Mouse (Mus musculus) liver, adult 2 months (tissue): ENCODE measurements at regions not wholly inside any gene's neighbourhood (a gene's known extent, or its start where the extent isn't known, plus 50 kb on each side); places are given as distances from the start of the nearest gene placed in this dataset.

Source experiments
- DNase-seq: peaks from one replicate; pipeline ENCODE4 v3.0.0-alpha.2; 2011; ENCODE audit warnings: low read depth, low spot score; ENCODE audit errors: extremely low read depth
- H3K27ac ChIP-seq: fragments of 200-500 bp; replicated peaks from 2 replicates; pipeline ENCODE4 v1.5.1; 2012; ENCODE audit warnings: low read depth, mild to moderate bottlenecking, control low read depth, inconsistent platforms, low read length; ENCODE audit not compliant: insufficient read depth
- H3K27me3 ChIP-seq: fragments of 200-500 bp; 2 replicates; pipeline ENCODE4 v1.6.1; 2012; ENCODE audit warnings: mild to moderate bottlenecking, moderate library complexity, low read length, inconsistent platforms; ENCODE audit not compliant: control insufficient read depth, insufficient read depth
- H3K36me3 ChIP-seq: fragments of 200-500 bp; 2 replicates; pipeline ENCODE4 v1.6.1; 2012; ENCODE audit warnings: low read length, inconsistent platforms; ENCODE audit not compliant: control insufficient read depth, insufficient read depth
- H3K4me1 ChIP-seq: fragments of 200-500 bp; 2 replicates; pipeline ENCODE4 v1.6.1; 2011; ENCODE audit warnings: low read length; ENCODE audit not compliant: control insufficient read depth, insufficient read depth
- H3K4me3 ChIP-seq: fragments of 200-500 bp; 2 replicates; pipeline ENCODE4 v1.5.1; 2011; ENCODE audit warnings: low read depth, mild to moderate bottlenecking, control low read depth, low read length, moderate library complexity; ENCODE audit not compliant: insufficient read depth
- H3K79me2 ChIP-seq: fragments of 200-500 bp; 2 replicates; pipeline ENCODE4 v1.6.1; 2012; ENCODE audit warnings: inconsistent platforms, mild to moderate bottlenecking, low read length, moderate library complexity; ENCODE audit not compliant: control insufficient read depth, insufficient read depth
- H3K9ac ChIP-seq: fragments of 200-500 bp; 2 replicates; pipeline ENCODE4 v1.6.1; 2012; ENCODE audit warnings: low read depth, mild to moderate bottlenecking, control low read depth, inconsistent platforms, low read length
- CTCF ChIP-seq: fragments of 200-500 bp; IDR thresholded peaks from 2 replicates; pipeline ENCODE4 v1.5.1; 2011; ENCODE audit warnings: low read depth, low read length, control low read depth
- POLR2A ChIP-seq: fragments of 200-500 bp; IDR thresholded peaks from 2 replicates; pipeline ENCODE4 v1.6.1; 2011; ENCODE audit warnings: low read length, control low read depth; ENCODE audit not compliant: insufficient read depth; ENCODE audit errors: extremely low read depth
- WGBS: fragments of 180-500 bp; shearing (Covaris S2); methylation state at CpG from one replicate; pipeline ENCODE4 v1.1.7; 2018; 5-methylcytosine and 5-hydroxymethylcytosine counted together

DNA sequence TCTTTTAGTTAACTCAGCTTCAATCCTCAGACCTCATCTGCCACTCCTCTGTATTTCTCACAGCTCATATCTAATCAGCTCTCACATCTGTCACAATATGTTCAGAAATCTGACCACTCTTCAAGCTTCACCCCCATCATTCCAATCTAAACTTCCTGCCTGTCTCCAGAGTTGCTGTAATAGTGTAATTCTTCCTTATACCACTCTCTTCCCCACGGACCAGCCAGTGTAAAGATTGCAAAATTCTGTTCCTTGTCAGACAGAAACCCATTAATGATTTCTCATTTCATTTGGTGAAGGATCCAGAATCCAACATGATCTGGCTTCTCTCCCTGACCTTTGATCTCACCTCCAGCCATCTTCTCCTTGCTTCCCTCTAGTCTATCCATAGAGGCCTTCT is 250.2 kb upstream of the Slc30a5 start:
- H3K27ac ChIP-seq: no peak overlapping the region
- TF ChIP-seq CTCF (no peak), POLR2A (no peak)
- WGBS: 58% methylated on average over 1 of the region's 1 CpGs
- no peaks in the 10 kb centered on the region for H3K4me1 ChIP-seq
- DNase-seq: no peak
- no peak overlapping the region for H3K9ac ChIP-seq
- H3K36me3 ChIP-seq: no peaks in the 10 kb centered on the region
- H3K79me2 ChIP-seq: no peaks in the 10 kb centered on the region
- H3K27me3 ChIP-seq: no peaks in the 10 kb centered on the region
- no peak overlapping the region for H3K4me3 ChIP-seq

DNA sequence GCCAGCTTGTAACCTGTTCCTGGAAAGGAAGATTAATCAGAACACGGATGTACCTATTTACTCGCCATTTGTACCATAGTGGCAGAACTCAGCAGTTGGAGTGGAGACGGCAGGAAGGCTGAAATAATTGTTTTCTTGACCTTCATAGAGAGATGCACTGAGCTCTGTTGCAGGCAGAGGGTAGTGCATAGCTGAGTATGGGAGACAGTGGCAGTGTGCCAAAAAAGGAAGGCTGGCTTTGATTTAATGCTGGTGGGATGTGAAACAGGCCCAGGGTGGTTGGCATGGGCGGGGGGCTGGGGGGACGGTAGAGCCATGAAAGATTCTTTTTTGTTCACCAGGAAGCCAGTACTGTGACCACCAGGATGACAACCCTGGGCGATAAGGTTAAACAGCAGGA is 235.3 kb upstream of the Slc30a5 start:
- H3K36me3 ChIP-seq: no peaks in the 10 kb centered on the region
- no peaks in the 10 kb centered on the region for H3K4me1 ChIP-seq
- no peaks in the 10 kb centered on the region for H3K27me3 ChIP-seq
- no peak overlapping the region for H3K9ac ChIP-seq
- H3K79me2 ChIP-seq: no peaks in the 10 kb centered on the region
- no peak for DNase-seq
- 90% methylated on average over 6 of the region's 6 CpGs for WGBS
- H3K4me3 ChIP-seq: no peak overlapping the region
- no peak overlapping the region for H3K27ac ChIP-seq
- TF ChIP-seq POLR2A (no peak), CTCF (no peak)

GRCm38 (mm10) chr13:101062582-101062981 is 229.4 kb upstream of the Slc30a5 start:
- no peak for TF ChIP-seq POLR2A
- TF ChIP-seq CTCF: no peak
- H3K4me1 ChIP-seq: no peaks in the 10 kb centered on the region
- no peaks in the 10 kb centered on the region for H3K27me3 ChIP-seq
- DNase-seq: no peak
- H3K27ac ChIP-seq: no peak overlapping the region
- WGBS: 67% methylated on average over 8 of the region's 8 CpGs
- H3K9ac ChIP-seq: no peak overlapping the region
- H3K79me2 ChIP-seq: no peaks in the 10 kb centered on the region
- H3K4me3 ChIP-seq: no peak overlapping the region
- no peaks in the 10 kb centered on the region for H3K36me3 ChIP-seq

- Histone ChIP-seq H3K4me3 (no peak overlapping the region), H3K27me3 (no peaks in the 10 kb centered on the region), H3K36me3 (no peaks in the 10 kb centered on the region), H3K79me2 (no peaks in the 10 kb centered on the region), H3K4me1 (no peaks in the 10 kb centered on the region), H3K9ac (no peak overlapping the region), H3K27ac (no peak overlapping the region)
- WGBS: 84% methylated on average over 15 of the region's 15 CpGs
- TF ChIP-seq CTCF (no peak), POLR2A (no peak)
- DNase-seq: no peak
Measured at GRCm38 (mm10) chr13:101061233-101062144, 228.3 kb upstream of the Slc30a5 start.

DNA sequence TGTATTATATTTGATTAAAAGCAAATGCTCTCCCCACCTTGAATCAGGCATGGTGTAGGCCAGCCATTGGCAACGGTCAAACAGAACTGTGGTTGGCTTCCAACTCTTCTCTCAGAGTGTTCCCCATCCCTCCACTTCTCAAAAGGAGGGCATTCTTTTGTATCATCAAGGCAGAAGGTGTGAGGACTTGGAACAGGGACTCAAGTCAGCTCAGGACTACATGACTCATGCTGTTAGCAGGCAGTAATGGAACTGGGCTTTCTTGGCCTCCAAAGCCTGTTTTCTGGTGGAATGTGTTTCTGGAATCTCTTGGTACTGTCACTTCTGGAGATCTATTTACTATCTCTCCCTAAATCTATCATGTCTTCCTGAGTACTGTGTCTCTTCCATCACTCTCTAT is 216.3 kb upstream of the Slc30a5 start:
- Histone ChIP-seq H3K27me3 (no peaks in the 10 kb centered on the region), H3K27ac (no peak overlapping the region), H3K9ac (no peak overlapping the region), H3K79me2 (no peaks in the 10 kb centered on the region), H3K4me3 (no peak overlapping the region), H3K36me3 (no peaks in the 10 kb centered on the region), H3K4me1 (0 out of 2 replicates have a peak, but pooled peaks cover 3% of the 10 kb centered on the region)
- TF ChIP-seq CTCF: no peak
- no peak for TF ChIP-seq POLR2A
- DNase-seq: no peak
- WGBS: 78% methylated on average over 1 of the region's 1 CpGs

- Histone ChIP-seq H3K36me3 (no peaks in the 10 kb centered on the region), H3K9ac (no peak overlapping the region), H3K27ac (no peak overlapping the region), H3K27me3 (no peaks in the 10 kb centered on the region), H3K79me2 (no peaks in the 10 kb centered on the region), H3K4me1 (no peaks in the 10 kb centered on the region), H3K4me3 (no peak overlapping the region)
- 73% methylated on average over 1 of the region's 1 CpGs for WGBS
- no peak for TF ChIP-seq POLR2A
- no peak for TF ChIP-seq CTCF
- no peak for DNase-seq
Measured at GRCm38 (mm10) chr13:101032594-101032993, 199.4 kb upstream of the Slc30a5 start.
